Mouse (Mus musculus) E14TG2a.4 (cell line): Measurements from ENCODE around the gene Olfr90.

ENCODE experiments used
- CTCF ChIP-seq: conservative IDR thresholded peaks from 2 replicates; pipeline ENCODE4 v1.5.1; 2014; ENCODE audit warnings: low read length
- NANOG ChIP-seq: IDR thresholded peaks from 2 replicates; pipeline ENCODE4 v1.6.1; 2014; ENCODE audit warnings: borderline replicate concordance, low read length, mixed read lengths
- POU5F1 ChIP-seq: IDR thresholded peaks from 2 replicates; pipeline ENCODE4 v1.6.1; 2014; ENCODE audit warnings: low read length, borderline replicate concordance

DNA sequence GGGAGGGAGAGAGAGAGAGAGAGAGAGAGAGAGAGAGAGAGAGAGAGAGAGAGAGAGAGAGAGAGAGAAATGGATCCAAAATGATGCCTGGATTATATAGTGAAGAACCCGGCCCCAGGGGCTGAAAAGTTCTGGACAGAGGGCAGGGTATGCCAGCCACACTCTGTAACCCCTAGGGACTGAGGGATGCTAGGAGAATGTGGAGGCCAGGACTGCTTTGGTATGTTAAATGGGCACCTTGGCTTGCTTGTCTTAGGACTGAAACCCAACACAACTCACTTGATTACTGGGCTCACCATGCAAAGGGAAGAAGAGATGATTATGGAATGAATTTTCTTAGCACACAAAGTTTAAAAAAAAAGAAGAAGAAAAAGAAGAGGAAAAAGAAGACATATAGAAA lies 10.1 kb downstream of the Olfr90 start:
- TF ChIP-seq CTCF (no peak), POU5F1 (no peak), NANOG (no peak)
